Mouse (Mus musculus) heart, postnatal 25 days (tissue): ENCODE results near the gene 4933427D14Rik. TPM values are rescaled to one million over a fixed set of nuclear protein-coding genes. Genes with fewer than 3 reads are reported as not detected.
"Not testable (repeated sequence)": the region's sequence is repeated elsewhere in the genome, so short reads cannot be mapped to it uniquely, and the experiment has no call there.

Source experiments
- DNase-seq: peaks from one replicate; pipeline ENCODE4 v3.0.0; 2022; ENCODE audit warnings: low spot score
- intact Hi-C: fragments of 180-260 bp; cut with DNase I; formaldehyde crosslinking; loops from one replicate; pipeline ENCODE4 v1.15.1; 2025
- total RNA-seq, 2 experiments: library from RNA; stranded (reverse); gene quantifications; 2 replicates each; pipeline ENCODE4 v1.2.3; 2021

Gene 4933427D14Rik
- total RNA-seq, 2 experiments from 2014 or later, result 2.5 to 3.3 TPM

- intact Hi-C loops, result loop anchor here (5.0 kb wide), 1 partner anchor 154 kb away; no protein-coding TSS in a partner anchor
- no peak for DNase-seq
These were observed 687 bp downstream of the 4933427D14Rik start, which contains the start of gene Gm43951 for GRCm38 (mm10) chr11:72206341-72207203. TSS of gene Gm43951 (minus strand) at chr11:72206840.

- intact Hi-C loops, result loop anchor here (5.0 kb wide), 1 partner anchor 153 kb away; no protein-coding TSS in a partner anchor
- no peak for DNase-seq
These were observed 2.0 kb downstream of the 4933427D14Rik start for GRCm38 (mm10) chr11:72205256-72205655.

- intact Hi-C loops, result no loop called here
- DNase-seq, result no peak
These were observed 3.8 kb downstream of the 4933427D14Rik start for GRCm38 (mm10) chr11:72203440-72203839.

GRCm38 (mm10) chr11:72196506-72196905 is 10.8 kb downstream of the 4933427D14Rik start:
- DNase-seq, result no peak

GRCm38 (mm10) chr11:72194259-72194658 is 13.0 kb downstream of the 4933427D14Rik start:
- intact Hi-C loops, result no loop called here
- DNase-seq, result no peak

More at GRCm38 (mm10) chr11:72196506-72196905, 10.8 kb downstream of the 4933427D14Rik start:
- intact Hi-C loops, result no loop called here

GRCm38 (mm10) chr11:72190857-72191256 is 16.4 kb downstream of the 4933427D14Rik start:
- no peak for DNase-seq
- intact Hi-C loops, result no loop called here

- intact Hi-C loops, result no loop called here
- no peak for DNase-seq
These were observed 23.0 kb downstream of the 4933427D14Rik start for GRCm38 (mm10) chr11:72184252-72184651.

- DNase-seq, result no peak
- intact Hi-C loops, result no loop called here
These were observed 26.1 kb downstream of the 4933427D14Rik start for GRCm38 (mm10) chr11:72181136-72181535.

GRCm38 (mm10) chr11:72180556-72180955 is 26.7 kb downstream of the 4933427D14Rik start:
- intact Hi-C loops, result no loop called here
- DNase-seq, result no peak

GRCm38 (mm10) chr11:72176553-72176952 is 30.7 kb downstream of the 4933427D14Rik start:
- intact Hi-C loops, result no loop called here
- DNase-seq, result no peak

GRCm38 (mm10) chr11:72175966-72176365 is 31.3 kb downstream of the 4933427D14Rik start:
- DNase-seq, result no peak

GRCm38 (mm10) chr11:72174721-72175120 is 32.5 kb downstream of the 4933427D14Rik start:
- DNase-seq, result no peak
- intact Hi-C loops, result no loop called here

More at GRCm38 (mm10) chr11:72175966-72176365, 31.3 kb downstream of the 4933427D14Rik start:
- intact Hi-C loops, result no loop called here

GRCm38 (mm10) chr11:72173506-72173905 is 33.8 kb downstream of the 4933427D14Rik start:
- intact Hi-C loops, result no loop called here
- DNase-seq, result no peak

GRCm38 (mm10) chr11:72171906-72172305 is 35.4 kb downstream of the 4933427D14Rik start:
- intact Hi-C loops, DNase-seq: not testable (repeated sequence)

- intact Hi-C loops, result no loop called here
- DNase-seq, result no peak
These were observed 37.4 kb downstream of the 4933427D14Rik start for GRCm38 (mm10) chr11:72169871-72170270.

GRCm38 (mm10) chr11:72163198-72163597 is 44.1 kb downstream of the 4933427D14Rik start:
- DNase-seq, result no peak
- intact Hi-C loops, result no loop called here

GRCm38 (mm10) chr11:72156624-72157023 is 50.6 kb downstream of the 4933427D14Rik start:
- intact Hi-C loops, result no loop called here
- DNase-seq, result no peak

- intact Hi-C loops, result no loop called here
- DNase-seq, result no peak
These were observed 51.3 kb downstream of the 4933427D14Rik start for GRCm38 (mm10) chr11:72155981-72156428.

- no peak for DNase-seq
- intact Hi-C loops, result no loop called here
These were observed 51.9 kb downstream of the 4933427D14Rik start for GRCm38 (mm10) chr11:72155186-72155980.

GRCm38 (mm10) chr11:72153122-72153862 is 54.0 kb downstream of the 4933427D14Rik start:
- no peak for DNase-seq
- intact Hi-C loops, result no loop called here
